Mouse (Mus musculus) kidney, postnatal 0 days (tissue): Measurements from ENCODE around the gene Atg101. TPM values are rescaled to one million over a fixed set of nuclear protein-coding genes. Genes with fewer than 3 reads are reported as not detected.
A peak's percentile ranks its signal among the peaks of the same experiment; 100 is the strongest.

ENCODE experiments used
- ATAC-seq: fragments of 200-750 bp; cut with Nextera tagmentation; replicated peaks from 2 replicates; pipeline ENCODE4 v1.8.0; 2017; ENCODE audit warnings: low read depth, moderate number of reproducible peaks, moderate TSS enrichment, moderate library complexity; ENCODE audit not compliant: low FRiP score
- DNase-seq: peaks from one replicate; pipeline ENCODE4 v3.0.0-alpha.2; 2016; ENCODE audit warnings: low spot score
- H3K27ac ChIP-seq: fragments of 300-500 bp; sonication (generic); 2 replicates; pipeline ENCODE4 v1.5.1; 2014; ENCODE audit warnings: mild to moderate bottlenecking
- H3K27me3 ChIP-seq: fragments of 300-500 bp; sonication (generic); 2 replicates; pipeline ENCODE4 v1.6.1; 2014; ENCODE audit warnings: low read length, mixed read lengths; ENCODE audit not compliant: insufficient read depth
- H3K36me3 ChIP-seq: fragments of 300-500 bp; sonication (generic); 2 replicates; pipeline ENCODE4 v1.6.1; 2014; ENCODE audit warnings: low read length, mixed read lengths; ENCODE audit not compliant: insufficient read depth
- H3K4me1 ChIP-seq: fragments of 300-500 bp; sonication (generic); replicated peaks from 2 replicates; pipeline ENCODE4 v1.6.1; 2014; ENCODE audit warnings: antibody characterized with exemption, low read length, mixed read lengths; ENCODE audit not compliant: insufficient read depth
- H3K4me2 ChIP-seq: fragments of 300-500 bp; sonication (generic); 2 replicates; pipeline ENCODE4 v1.6.1; 2014; ENCODE audit warnings: mild to moderate bottlenecking, low read length, moderate library complexity, mixed read lengths
- H3K4me3 ChIP-seq: fragments of 300-500 bp; sonication (generic); replicated peaks from 2 replicates; pipeline ENCODE4 v1.5.1; 2014; ENCODE audit warnings: low read depth, low read length
- H3K9ac ChIP-seq: fragments of 300-500 bp; sonication (generic); 2 replicates; pipeline ENCODE4 v1.6.1; 2014; ENCODE audit warnings: low read depth, low read length
- H3K9me3 ChIP-seq: fragments of 300-500 bp; sonication (generic); replicated peaks from 2 replicates; pipeline ENCODE4 v1.6.1; 2016; ENCODE audit warnings: low read length, inconsistent platforms, mixed read lengths
- CTCF ChIP-seq: IDR thresholded peaks from 2 replicates; pipeline ENCODE4 v1.5.1; 2016; ENCODE audit warnings: antibody characterized with exemption, low read depth, mild to moderate bottlenecking, moderate library complexity
- WGBS: fragments of 180-500 bp; shearing (Covaris S2); extraction: QIAGEN DNeasy Blood & Tissue Kit; methylation state at CpG from one replicate; pipeline ENCODE4 v1.1.7; 2014; 5-methylcytosine and 5-hydroxymethylcytosine counted together
- polyA plus RNA-seq: library from polyadenylated mRNA; unstranded; fragments of >200 nt; fragmentation: Nextera tagmentation; extraction: Ambion mirVana; gene quantifications from 2 replicates; pipeline ENCODE4 v1.2.1, GENCODE M21; 2015

Atg101 gene
- polyA plus RNA-seq, 1 experiment from 2014 or later = 77.1 TPM

GRCm38 (mm10) chr15:101306459-101306858 is 22.4 kb downstream of the Atg101 start:
- H3K27me3 ChIP-seq = no peaks in the 10 kb centered on the region
- H3K4me2 ChIP-seq = no peak overlapping the region
- H3K4me3 ChIP-seq = no peak overlapping the region
- no peaks in the 10 kb centered on the region for H3K4me1 ChIP-seq
- no peak for TF ChIP-seq CTCF
- DNase-seq = no peak
- no peaks in the 10 kb centered on the region for H3K36me3 ChIP-seq
- no peaks in the 10 kb centered on the region for H3K9me3 ChIP-seq
- WGBS = 89% methylated on average over 4 of the region's 4 CpGs
- no peak overlapping the region for H3K27ac ChIP-seq
- no peak overlapping the region for H3K9ac ChIP-seq
- no peak for ATAC-seq

- WGBS = 46% methylated on average over 13 of the region's 13 CpGs
- Histone ChIP-seq H3K36me3 (no peaks in the 10 kb centered on the region), H3K9me3 (no peaks in the 10 kb centered on the region), H3K4me1 (no peaks in the 10 kb centered on the region), H3K4me3 (no peak overlapping the region), H3K9ac (no peak overlapping the region), H3K27ac (0 out of 2 replicates have a peak overlapping the region, but pooled peaks have one; percentile 36), H3K27me3 (no peaks in the 10 kb centered on the region), H3K4me2 (no peak overlapping the region)
- DNase-seq = no peak
- no peak for TF ChIP-seq CTCF
- ATAC-seq = no peak
These were observed 24.6 kb downstream of the Atg101 start for GRCm38 (mm10) chr15:101308440-101309348.

- TF ChIP-seq CTCF = no peak
- Histone ChIP-seq H3K27me3 (no peaks in the 10 kb centered on the region), H3K4me2 (no peak overlapping the region), H3K27ac (no peak overlapping the region), H3K9ac (no peak overlapping the region), H3K9me3 (no peaks in the 10 kb centered on the region), H3K36me3 (no peaks in the 10 kb centered on the region), H3K4me1 (no peaks in the 10 kb centered on the region), H3K4me3 (no peak overlapping the region)
- 42% methylated on average over 5 of the region's 5 CpGs for WGBS
- ATAC-seq (no peak; the same call in 1 of the 2 replicates), DNase-seq (no peak)
These were observed 25.4 kb downstream of the Atg101 start for GRCm38 (mm10) chr15:101309493-101309892.

GRCm38 (mm10) chr15:101311087-101311770 is 27.2 kb downstream of the Atg101 start:
- Histone ChIP-seq H3K4me2 (no peak overlapping the region), H3K36me3 (no peaks in the 10 kb centered on the region), H3K27me3 (no peaks in the 10 kb centered on the region), H3K4me3 (no peak overlapping the region), H3K9ac (no peak overlapping the region), H3K9me3 (no peaks in the 10 kb centered on the region), H3K27ac (0 out of 2 replicates have a peak overlapping the region, but pooled peaks have one; percentile 2), H3K4me1 (no peaks in the 10 kb centered on the region)
- 37% methylated on average over 13 of the region's 15 CpGs for WGBS
- no peak for DNase-seq
- no peak for TF ChIP-seq CTCF
- no peak for ATAC-seq

GRCm38 (mm10) chr15:101312006-101312405 is 27.9 kb downstream of the Atg101 start:
- TF ChIP-seq CTCF = no peak
- H3K4me3 ChIP-seq = no peak overlapping the region
- H3K27ac ChIP-seq = no peak overlapping the region
- 65% methylated on average over 6 of the region's 6 CpGs for WGBS
- H3K36me3 ChIP-seq = no peaks in the 10 kb centered on the region
- no peak overlapping the region for H3K4me2 ChIP-seq
- H3K9me3 ChIP-seq = no peaks in the 10 kb centered on the region
- no peak overlapping the region for H3K9ac ChIP-seq
- no peaks in the 10 kb centered on the region for H3K4me1 ChIP-seq
- no peaks in the 10 kb centered on the region for H3K27me3 ChIP-seq
- DNase-seq = no peak
- no peak for ATAC-seq

GRCm38 (mm10) chr15:101315378-101315777 is 31.3 kb downstream of the Atg101 start:
- no peak overlapping the region for H3K9ac ChIP-seq
- 86% methylated on average over 4 of the region's 4 CpGs for WGBS
- no peaks in the 10 kb centered on the region for H3K36me3 ChIP-seq
- DNase-seq = no peak
- no peak overlapping the region for H3K4me3 ChIP-seq
- no peaks in the 10 kb centered on the region for H3K9me3 ChIP-seq
- H3K4me2 ChIP-seq = no peak overlapping the region
- TF ChIP-seq CTCF = no peak
- no peak for ATAC-seq
- H3K27ac ChIP-seq = no peak overlapping the region
- H3K4me1 ChIP-seq = no peaks in the 10 kb centered on the region
- H3K27me3 ChIP-seq = no peaks in the 10 kb centered on the region
